Mouse (Mus musculus) colon, adult 2 months (tissue): ENCODE results near the gene Kin. TPM values are rescaled to one million over a fixed set of nuclear protein-coding genes. Genes with fewer than 3 reads are reported as not detected.

ENCODE experiments used
- polyA plus RNA-seq: library from polyadenylated mRNA; depleted of rRNA; stranded (reverse); fragments of >200 nt; gene quantifications from 2 replicates; pipeline ENCODE4 v1.2.3, GENCODE M21; 2012; rRNA removed

The Kin gene
- 1.6 and 1.9 TPM in 2 replicates for polyA plus RNA-seq

DNA sequence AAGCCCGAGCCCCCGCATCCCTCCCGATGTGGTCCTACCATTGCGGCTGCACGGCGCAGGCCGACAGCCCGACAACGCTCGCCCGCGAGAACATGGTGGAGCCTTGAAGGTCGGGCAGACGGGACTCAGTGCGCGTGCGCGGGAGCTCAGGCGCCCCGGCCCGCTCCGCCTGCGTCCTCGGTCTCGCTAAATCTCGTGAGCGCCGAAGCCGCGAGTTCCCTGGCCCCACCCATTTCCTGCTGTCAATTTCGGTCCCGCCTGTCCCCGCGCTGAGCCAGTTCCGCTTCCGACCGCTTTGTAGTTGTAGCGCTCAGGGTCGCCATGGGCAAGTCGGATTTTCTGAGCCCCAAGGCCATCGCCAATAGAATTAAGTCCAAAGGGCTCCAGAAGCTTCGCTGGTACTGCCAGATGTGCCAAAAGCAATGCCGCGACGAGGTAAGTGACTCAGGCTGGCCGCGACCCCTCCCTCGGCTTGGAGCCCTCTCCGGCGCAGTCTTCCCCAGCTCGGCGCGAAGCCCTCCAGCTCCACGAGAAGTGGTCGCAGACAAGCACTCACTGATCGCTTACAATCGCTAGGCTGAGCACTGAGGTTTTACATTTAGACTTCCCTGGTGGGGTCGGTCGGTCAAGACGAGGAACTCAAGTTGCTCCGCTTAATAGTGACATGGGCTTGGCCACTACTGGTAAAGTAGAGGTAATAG lies at the start of gene Kin, which contains the start of gene Atp5c1:
Gene Kin (plus strand): TSS at position 284 of the 701 bp plus-strand sequence.
Gene Atp5c1 (minus strand): TSS at position 201 of the 701 bp plus-strand sequence.

DNA sequence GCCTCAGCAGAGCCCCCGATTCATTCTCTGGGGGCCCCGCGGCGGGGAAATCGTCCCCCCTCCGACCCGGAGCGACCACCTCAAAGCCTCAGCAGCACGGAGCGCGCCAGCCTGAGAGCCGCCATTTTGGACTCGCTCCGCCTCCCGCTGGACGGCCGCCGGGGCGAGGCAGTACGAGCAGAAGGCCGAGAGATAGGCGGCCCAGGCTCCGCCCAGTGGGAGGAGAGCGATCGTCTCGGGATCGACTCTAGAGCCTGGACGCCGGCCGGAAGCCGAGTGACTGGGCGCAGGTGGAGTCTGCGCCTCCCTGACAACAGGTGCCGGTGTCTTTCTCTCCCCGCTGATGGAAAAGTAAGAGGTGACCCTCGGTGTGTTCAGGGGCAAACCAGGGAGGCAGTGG lies 31.9 kb upstream of the Kin start, which contains the start of gene Taf3:
Gene Taf3 (minus strand): TSS at position 136 of the 400 bp plus-strand sequence.

DNA sequence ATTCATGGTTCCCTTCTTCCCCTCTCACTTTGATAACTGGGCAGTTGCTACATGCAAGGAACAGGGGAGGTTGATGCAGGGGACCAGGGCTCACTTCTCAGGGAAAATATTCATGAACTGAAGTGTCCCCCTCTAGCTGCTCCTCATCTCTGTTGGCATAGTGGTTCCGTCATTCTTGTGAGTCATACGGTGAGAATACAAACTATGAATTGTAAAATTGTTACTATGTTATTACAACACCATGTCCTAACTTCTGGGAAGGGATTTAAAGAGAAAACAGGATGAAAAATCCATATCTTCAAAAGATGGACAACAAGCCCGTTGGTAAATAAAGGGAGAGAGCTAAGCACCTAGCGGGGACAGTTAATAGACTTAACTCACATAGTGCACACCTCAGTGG lies 50.9 kb downstream of the Kin start, which contains the start of gene Itih2:
Gene Itih2 (minus strand): TSS at position 101 of the 400 bp plus-strand sequence.

Other genes with a start within 250 kb of the Kin start
- gene 4930412O13Rik, start 199.3 kb upstream of the Kin start, polyA plus RNA-seq: not detected in 2 replicates
- gene 9230102O04Rik, start 191.1 kb upstream of the Kin start, polyA plus RNA-seq: not detected in 2 replicates
- gene Gata3, start 190.6 kb upstream of the Kin start, polyA plus RNA-seq: 0.98 and 1.3 TPM in 2 replicates
- gene Taf3, start 32.0 kb upstream of the Kin start, polyA plus RNA-seq: 4.5 and 6.9 TPM in 2 replicates
- 258 and 291 TPM in 2 replicates for gene Atp5c1, start 83 bp upstream of the Kin start, polyA plus RNA-seq
- 2.1 and 4.0 TPM in 2 replicates for gene Itih2, start 50.8 kb downstream of the Kin start, polyA plus RNA-seq
- 33.7 and 39.4 TPM in 2 replicates for gene Itih5, start 73.0 kb downstream of the Kin start, polyA plus RNA-seq